Mouse (Mus musculus) layer of hippocampus, postnatal 36 days (tissue): ENCODE data around the gene Gadl1. TPM values are rescaled to one million over a fixed set of nuclear protein-coding genes. Genes with fewer than 3 reads are reported as not detected.
"Not testable (repeated sequence)": the region's sequence is repeated elsewhere in the genome, so short reads cannot be mapped to it uniquely, and the experiment has no call there.

Source experiments
- DNase-seq, 2 experiments: peaks; one replicate each; pipeline ENCODE4 v3.0.0; 2022
- total RNA-seq, 2 experiments: library from RNA; stranded (reverse); gene quantifications; 2 replicates each; pipeline ENCODE4 v1.2.3; 2021

The Gadl1 gene
- total RNA-seq, 2 experiments from 2014 or later, result 0.23 to 0.65 TPM

GRCm38 (mm10) chr9:116029076-116029475, 119.8 kb downstream of the Gadl1 start:
- no peak for DNase-seq

- DNase-seq, result no peak
These were observed 123.5 kb downstream of the Gadl1 start for GRCm38 (mm10) chr9:116032711-116033110.

- DNase-seq, result no peak
These were observed 129.0 kb downstream of the Gadl1 start for GRCm38 (mm10) chr9:116038275-116038674.

- DNase-seq, result no peak
These were observed 130.7 kb downstream of the Gadl1 start for GRCm38 (mm10) chr9:116039981-116040380.

GRCm38 (mm10) chr9:116040852-116041251, 131.6 kb downstream of the Gadl1 start:
- DNase-seq, result not testable (repeated sequence)

GRCm38 (mm10) chr9:116041369-116041768, 132.1 kb downstream of the Gadl1 start:
- no peak for DNase-seq

GRCm38 (mm10) chr9:116041787-116042186, 132.5 kb downstream of the Gadl1 start:
- DNase-seq, result peak; percentile 80 to 86

GRCm38 (mm10) chr9:116049985-116050384, 140.7 kb downstream of the Gadl1 start:
- no peak for DNase-seq

GRCm38 (mm10) chr9:116053976-116054375, 144.7 kb downstream of the Gadl1 start:
- no peak for DNase-seq

- DNase-seq, result no peak
These were observed 149.2 kb downstream of the Gadl1 start for GRCm38 (mm10) chr9:116058475-116058874.

GRCm38 (mm10) chr9:116059156-116059555, 149.9 kb downstream of the Gadl1 start:
- no peak for DNase-seq

- no peak for DNase-seq
These were observed 151.4 kb downstream of the Gadl1 start for GRCm38 (mm10) chr9:116060691-116061090.

GRCm38 (mm10) chr9:116064774-116065173, 155.5 kb downstream of the Gadl1 start:
- no peak for DNase-seq

GRCm38 (mm10) chr9:116071561-116071960, 162.3 kb downstream of the Gadl1 start:
- DNase-seq, result not testable (repeated sequence)

- DNase-seq, result no peak
These were observed 166.9 kb downstream of the Gadl1 start for GRCm38 (mm10) chr9:116076163-116076562.

GRCm38 (mm10) chr9:116076946-116077345, 167.7 kb downstream of the Gadl1 start:
- no peak for DNase-seq

GRCm38 (mm10) chr9:116077419-116077818, 168.2 kb downstream of the Gadl1 start:
- no peak for DNase-seq

GRCm38 (mm10) chr9:116081781-116082180, 172.5 kb downstream of the Gadl1 start:
- no peak for DNase-seq

GRCm38 (mm10) chr9:116083300-116083699, 174.0 kb downstream of the Gadl1 start:
- DNase-seq, result no peak

- DNase-seq, result no peak
These were observed 174.6 kb downstream of the Gadl1 start for GRCm38 (mm10) chr9:116083726-116084323.

- no peak for DNase-seq
These were observed 175.2 kb downstream of the Gadl1 start for GRCm38 (mm10) chr9:116084324-116084931.

- DNase-seq, result no peak
These were observed 176.7 kb downstream of the Gadl1 start for GRCm38 (mm10) chr9:116085999-116086398.

GRCm38 (mm10) chr9:116087263-116087662, 178.0 kb downstream of the Gadl1 start:
- DNase-seq, result no peak

GRCm38 (mm10) chr9:116087880-116088279, 178.6 kb downstream of the Gadl1 start:
- DNase-seq, result peak; percentile 42 to 59
